Mouse (Mus musculus) myocyte (in vitro differentiated cells): ENCODE measurements at regions not wholly inside any gene's neighbourhood (a gene's known extent, or its start where the extent isn't known, plus 50 kb on each side); places are given as distances from the start of the nearest gene placed in this dataset.

Experiments used
- H3K27me3 ChIP-seq: one replicate; pipeline ENCODE4 v1.6.1; 2011; ENCODE audit not compliant: control insufficient read depth, insufficient read depth, insufficient read length
- H3K36me3 ChIP-seq: one replicate; pipeline ENCODE4 v1.6.1; 2011; ENCODE audit not compliant: control insufficient read depth, insufficient read depth
- H3K4me2 ChIP-seq: one replicate; pipeline ENCODE4 v1.6.1; 2011; ENCODE audit warnings: low read depth, control low read depth
- H3K4me3 ChIP-seq: one replicate; pipeline ENCODE4 v1.5.1; 2011; ENCODE audit warnings: mild to moderate bottlenecking, control low read depth, moderate library complexity
- H3K79me2 ChIP-seq: one replicate; pipeline ENCODE4 v1.6.1; 2011; ENCODE audit not compliant: control insufficient read depth, insufficient read depth
- H3ac ChIP-seq: one replicate; pipeline ENCODE4 v1.6.1; 2011; ENCODE audit not compliant: control insufficient read depth, insufficient read length
- CEBPB ChIP-seq: IDR thresholded peaks from 2 replicates; pipeline ENCODE4 v1.6.1; 2011; ENCODE audit warnings: mild to moderate bottlenecking, moderate library complexity; ENCODE audit not compliant: poor library complexity, insufficient read depth, severe bottlenecking
- E2F4 ChIP-seq: IDR thresholded peaks from one replicate; pipeline ENCODE4 v1.6.1; 2011; ENCODE audit warnings: mild to moderate bottlenecking, control low read depth, moderate library complexity; ENCODE audit not compliant: insufficient read depth
- MAX ChIP-seq: IDR thresholded peaks from one replicate; pipeline ENCODE4 v1.6.1; 2011; ENCODE audit warnings: low read depth, mild to moderate bottlenecking, control low read depth
- MYOD1 ChIP-seq, 3 experiments: IDR thresholded peaks; one replicate each; pipeline ENCODE4 v1.6.1; 2011; ENCODE audit warnings: control low read depth in 2 of 3, low read depth in 2 of 3, mild to moderate bottlenecking in 2 of 3, moderate library complexity in 1 of 3; ENCODE audit not compliant: insufficient read length in 2 of 3, control insufficient read depth in 1 of 3
- MYOG ChIP-seq, 3 experiments: IDR thresholded peaks; one replicate each; pipeline ENCODE4 v1.6.1; 2011; ENCODE audit warnings: control low read depth in 2 of 3, low read depth in 2 of 3, mild to moderate bottlenecking in 2 of 3; ENCODE audit not compliant: insufficient read length in 2 of 3, control insufficient read depth in 1 of 3, insufficient read depth in 1 of 3
- POLR2A ChIP-seq: IDR thresholded peaks from one replicate; pipeline ENCODE4 v1.6.1; 2011; ENCODE audit warnings: low read depth, mild to moderate bottlenecking, control low read depth, moderate library complexity; ENCODE audit not compliant: insufficient read length
- POLR2AphosphoS2 ChIP-seq: IDR thresholded peaks from one replicate; pipeline ENCODE4 v1.6.1; 2011; ENCODE audit warnings: low read depth, control low read depth; ENCODE audit not compliant: insufficient read length
- REST ChIP-seq: IDR thresholded peaks from one replicate; pipeline ENCODE4 v1.6.1; 2011; ENCODE audit warnings: mild to moderate bottlenecking, control low read depth, moderate library complexity; ENCODE audit not compliant: insufficient read depth, insufficient read length
- SRF ChIP-seq: IDR thresholded peaks from one replicate; pipeline ENCODE4 v1.6.1; 2011; ENCODE audit warnings: low read depth; ENCODE audit not compliant: control insufficient read depth, insufficient read length
- TCF12 ChIP-seq: IDR thresholded peaks from one replicate; pipeline ENCODE4 v1.6.1; 2011; ENCODE audit warnings: mild to moderate bottlenecking, control low read depth; ENCODE audit not compliant: poor library complexity, insufficient read depth, severe bottlenecking
- TCF3 ChIP-seq: IDR thresholded peaks from one replicate; pipeline ENCODE4 v1.6.1; 2011; ENCODE audit warnings: low read depth, control low read depth; ENCODE audit not compliant: insufficient read length
- USF1 ChIP-seq: IDR thresholded peaks from one replicate; pipeline ENCODE4 v1.6.1; 2011; ENCODE audit warnings: low read depth, mild to moderate bottlenecking, control low read depth, moderate library complexity

DNA sequence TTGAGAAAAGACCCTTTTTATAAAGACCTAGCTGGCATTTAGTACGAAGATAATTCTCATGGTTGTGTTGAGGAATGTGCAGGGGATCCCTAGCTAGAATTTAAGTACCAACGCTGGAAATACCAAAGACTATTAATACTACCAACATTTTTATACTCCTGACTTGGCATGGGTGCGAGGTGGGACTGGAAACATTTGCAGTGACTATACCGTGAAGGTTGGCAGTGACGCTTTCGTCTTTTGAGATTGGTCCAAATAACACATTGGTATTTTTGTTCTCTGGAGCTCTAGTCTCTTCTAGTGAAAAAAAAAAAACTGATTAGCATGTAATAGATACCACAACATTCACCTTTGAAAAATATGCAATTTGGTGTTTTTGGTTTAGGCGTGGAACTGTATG, 213.7 kb downstream of the Dusp6 start:
- Histone ChIP-seq H3K79me2 (no peaks in the 10 kb centered on the region), H3K27me3 (no peaks in the 10 kb centered on the region), H3K36me3 (no peaks in the 10 kb centered on the region), H3ac (no peak overlapping the region), H3K4me3 (no peak overlapping the region), H3K4me2 (no peak overlapping the region)
- TF ChIP-seq REST (no peak), POLR2AphosphoS2 (no peak), TCF12 (no peak), MAX (no peak), E2F4 (no peak)

DNA sequence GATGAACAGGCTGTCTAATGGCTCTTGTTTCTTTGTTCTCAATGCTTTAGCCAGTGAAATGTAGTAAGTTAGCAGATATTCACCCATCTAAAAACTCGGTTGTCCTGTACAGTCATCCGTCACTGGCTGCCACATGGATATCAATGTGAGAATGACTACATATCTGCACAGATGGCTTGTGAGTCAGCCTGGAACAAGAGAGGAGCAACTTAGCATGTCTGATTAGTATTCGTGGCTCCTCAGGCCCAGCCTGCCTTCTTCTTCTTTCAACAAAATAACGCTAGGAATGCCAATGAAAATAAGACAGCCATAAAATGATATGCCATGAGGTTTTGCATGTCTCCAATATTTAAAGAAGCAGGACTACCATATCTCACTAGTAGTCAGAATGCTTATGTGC, 217.5 kb downstream of the Dusp6 start:
- Histone ChIP-seq H3K4me3 (no peak overlapping the region), H3K36me3 (no peaks in the 10 kb centered on the region), H3K4me2 (no peak overlapping the region), H3ac (no peak overlapping the region), H3K79me2 (no peaks in the 10 kb centered on the region), H3K27me3 (no peaks in the 10 kb centered on the region)
- TF ChIP-seq POLR2AphosphoS2 (no peak), USF1 (no peak), REST (no peak), CEBPB (no peak), MYOG (IDR thresholded peaks at IDR 0.05; ENCODE audit: control insufficient read depth in 1 of 3, insufficient read depth in 1 of 3, insufficient read length in 2 of 3, low read depth in 2 of 3) (no peak), MAX (no peak), TCF3 (no peak), SRF (no peak), E2F4 (no peak)

DNA sequence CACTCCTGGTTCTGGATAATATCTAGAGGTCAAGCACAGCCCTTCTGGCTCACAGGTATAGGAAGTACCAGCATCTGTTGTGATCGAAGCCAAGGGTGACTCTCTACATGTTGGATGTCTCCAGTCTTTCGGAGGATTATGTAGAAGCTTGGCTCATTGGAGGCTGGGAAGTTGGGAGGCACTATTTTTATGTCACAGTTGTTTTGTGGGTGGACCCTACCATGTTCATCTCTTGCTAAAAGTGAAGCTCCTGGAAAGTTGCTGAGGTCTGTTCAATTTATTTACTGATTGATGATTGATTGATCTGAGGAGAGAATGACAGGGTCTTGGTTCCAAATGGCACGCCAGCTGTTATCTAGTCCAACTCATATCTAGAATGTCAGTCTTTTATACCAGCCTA, 219.0 kb downstream of the Dusp6 start:
- Histone ChIP-seq H3ac (no peak overlapping the region), H3K79me2 (no peaks in the 10 kb centered on the region), H3K4me3 (no peak overlapping the region), H3K4me2 (no peak overlapping the region), H3K27me3 (no peaks in the 10 kb centered on the region), H3K36me3 (no peaks in the 10 kb centered on the region)
- no peak for TF ChIP-seq SRF
- TF ChIP-seq MAX, result no peak
- no peak for TF ChIP-seq TCF3
- TF ChIP-seq REST, result no peak
- TF ChIP-seq TCF12, result no peak
- TF ChIP-seq USF1, result no peak
- TF ChIP-seq MYOD1 (IDR thresholded peaks at IDR 0.05; ENCODE audit: control insufficient read depth in 1 of 3, insufficient read length in 2 of 3, low read depth in 2 of 3), result no peak
- no peak for TF ChIP-seq E2F4
- TF ChIP-seq POLR2A, result no peak

DNA sequence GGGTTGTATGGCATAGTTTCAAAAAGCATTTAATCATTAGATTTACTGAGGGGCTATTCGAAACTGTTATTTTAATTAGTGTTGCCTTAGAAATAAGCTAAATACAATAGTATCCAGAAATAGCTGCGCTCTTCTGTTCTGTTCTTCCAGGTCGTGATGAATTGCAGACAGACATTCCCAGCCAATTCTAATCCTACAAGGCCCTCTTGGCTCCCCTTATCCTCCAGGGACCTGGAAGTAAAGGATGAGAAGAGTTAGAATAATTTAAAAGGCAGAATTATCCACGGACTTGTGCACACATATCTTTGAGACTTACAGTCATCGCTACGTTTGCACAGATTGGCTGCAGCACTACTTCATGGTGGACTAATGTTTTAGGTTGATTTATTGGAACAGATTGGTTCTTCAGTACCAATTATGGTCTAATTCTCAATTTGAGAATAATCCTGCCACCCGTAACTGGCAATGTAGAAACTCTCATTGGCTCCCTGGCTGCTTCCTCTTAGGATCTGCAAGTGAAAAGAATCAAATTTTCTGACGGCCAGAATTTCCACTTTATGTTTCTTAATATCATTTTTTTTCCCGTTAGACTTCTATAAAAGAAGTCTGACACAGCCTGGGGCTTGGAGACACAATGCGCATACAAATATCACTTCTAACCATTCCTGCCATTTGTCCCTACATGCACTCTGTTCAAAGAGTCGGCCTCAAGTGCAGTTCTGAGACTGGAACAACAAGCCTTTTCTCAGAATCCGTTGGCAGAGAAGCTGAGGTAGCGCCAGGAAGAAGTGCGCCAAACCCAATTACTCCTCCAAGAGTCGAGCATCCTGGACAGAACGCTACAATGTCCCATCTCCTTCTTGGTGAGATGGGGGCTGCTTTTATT, 225.4 kb downstream of the Dusp6 start:
- TF ChIP-seq TCF3 (no peak), CEBPB (no peak), REST (no peak), MAX (no peak), USF1 (no peak), POLR2A (no peak), TCF12 (no peak), E2F4 (no peak), MYOD1 (IDR thresholded peaks at IDR 0.05; ENCODE audit: control insufficient read depth in 1 of 3, insufficient read length in 2 of 3, low read depth in 2 of 3) (no peak), MYOG (IDR thresholded peaks at IDR 0.05; ENCODE audit: control insufficient read depth in 1 of 3, insufficient read depth in 1 of 3, insufficient read length in 2 of 3, low read depth in 2 of 3) (no peak), SRF (no peak), POLR2AphosphoS2 (no peak)
- Histone ChIP-seq H3K36me3 (no peaks in the 10 kb centered on the region), H3ac (no peak overlapping the region), H3K27me3 (no peaks in the 10 kb centered on the region), H3K79me2 (no peaks in the 10 kb centered on the region), H3K4me2 (no peak overlapping the region), H3K4me3 (no peak overlapping the region)

DNA sequence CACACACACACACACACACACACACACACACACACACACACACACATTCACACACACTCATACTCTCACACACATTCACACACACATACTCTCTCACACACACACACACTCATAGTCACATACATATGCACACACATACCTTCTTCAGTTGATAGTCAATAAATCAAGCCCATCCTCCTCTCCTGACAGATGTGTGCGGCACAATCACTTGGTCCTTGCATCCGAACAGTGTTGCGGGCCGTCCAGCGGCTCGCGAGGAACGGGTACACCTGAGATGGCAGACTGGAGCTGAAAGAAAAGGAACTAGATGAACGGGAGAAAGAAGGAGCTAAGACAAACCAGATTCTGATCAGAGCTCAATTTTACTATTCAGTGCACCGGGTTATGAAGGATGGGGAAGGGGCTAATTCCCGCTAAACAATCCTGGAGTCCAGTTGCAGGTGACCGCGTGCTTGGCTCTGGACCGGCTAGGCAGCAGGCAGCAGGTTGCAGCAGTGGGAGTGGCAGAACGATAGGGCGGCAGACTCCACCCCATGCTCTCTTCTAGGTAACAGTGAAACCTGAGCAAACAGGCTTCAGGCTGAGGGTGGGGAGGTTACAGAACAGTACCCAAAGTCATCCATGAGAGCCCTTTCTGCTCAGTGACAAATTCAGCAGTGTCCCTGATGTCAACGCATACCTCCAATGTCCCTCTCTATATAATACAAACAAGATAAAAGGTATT, 247.8 kb downstream of the Csl start:
- Histone ChIP-seq H3K4me3 (no peak overlapping the region), H3K4me2 (no peak overlapping the region), H3K27me3 (no peaks in the 10 kb centered on the region)

More for the DNA sequence above, 247.8 kb downstream of the Csl start:
- no peak overlapping the region for H3ac ChIP-seq
- H3K79me2 ChIP-seq, result no peaks in the 10 kb centered on the region
- no peak for TF ChIP-seq SRF
- no peak for TF ChIP-seq MAX
- TF ChIP-seq TCF3, result no peak
- no peak for TF ChIP-seq USF1
- TF ChIP-seq TCF12, result no peak
- no peak for TF ChIP-seq MYOD1 (IDR thresholded peaks at IDR 0.05; ENCODE audit: control insufficient read depth in 1 of 3, insufficient read length in 2 of 3, low read depth in 2 of 3)
- no peak for TF ChIP-seq POLR2A
- no peak for TF ChIP-seq MYOG (IDR thresholded peaks at IDR 0.05; ENCODE audit: control insufficient read depth in 1 of 3, insufficient read depth in 1 of 3, insufficient read length in 2 of 3, low read depth in 2 of 3)
- no peak for TF ChIP-seq CEBPB
- no peak for TF ChIP-seq REST
- TF ChIP-seq POLR2AphosphoS2, result no peak
- no peak for TF ChIP-seq E2F4
- no peaks in the 10 kb centered on the region for H3K36me3 ChIP-seq
